Mouse (Mus musculus) brain, embryonic 14.5 days (tissue): ENCODE measurements around the gene Spata31d1d.
"Not testable (repeated sequence)": the region's sequence is repeated elsewhere in the genome, so short reads cannot be mapped to it uniquely, and the experiment has no call there.

Source experiments
- CTCF ChIP-seq: fragments of 200-500 bp; IDR thresholded peaks from 2 replicates; pipeline ENCODE4 v1.5.1; 2012; ENCODE audit warnings: inconsistent platforms, mild to moderate bottlenecking, moderate library complexity, borderline replicate concordance; ENCODE audit not compliant: insufficient read depth, insufficient read length; ENCODE audit errors: extremely low read depth
- POLR2A ChIP-seq: fragments of 200-500 bp; IDR thresholded peaks from 2 replicates; pipeline ENCODE4 v1.6.1; 2012; ENCODE audit warnings: mild to moderate bottlenecking, inconsistent platforms, borderline replicate concordance; ENCODE audit not compliant: poor library complexity, insufficient read depth, insufficient read length, severe bottlenecking; ENCODE audit errors: extremely low read depth

- not testable (repeated sequence) for TF ChIP-seq POLR2A, CTCF
These were observed 12.6 kb downstream of the Spata31d1d start for GRCm38 (mm10) chr13:59718857-59719440.
